Mouse (Mus musculus): Measurements from ENCODE around the gene Gpr85. TPM values are rescaled to one million over a fixed set of nuclear protein-coding genes. Genes with fewer than 3 reads are reported as not detected.
"Not testable (repeated sequence)": the region's sequence is repeated elsewhere in the genome, so short reads cannot be mapped to it uniquely, and the experiment has no call there.

Gpr85 gene
- polyA plus RNA-seq, 1 experiment from 2014 or later: 0.11 TPM

- Histone ChIP-seq H3K9me3 (ENCODE audit: low read length) (no peaks in the 10 kb centered on the region), H3K4me1 (ENCODE audit: insufficient read depth) (peaks cover 8% of the 10 kb centered on the region), H3K36me3 (replicated peaks; ENCODE audit: insufficient read depth, low read length) (0 out of 2 replicates have a peak, but pooled peaks cover 3% of the 10 kb centered on the region), H3K27ac (ENCODE audit: low read depth) (peak within 1 kb of the TSS; percentile 93), H3K9ac (replicated peaks) (peak within 1 kb of the TSS; percentile 76), H3K4me3 (ENCODE audit: low read depth, low read length) (peak within 1 kb of the TSS; percentile 78), H3K4me2 (ENCODE audit: low read depth, low read length) (peak within 1 kb of the TSS; percentile 75), H3K27me3 (ENCODE audit: insufficient read depth, low read length) (no peaks in the 10 kb centered on the region)
- TF ChIP-seq EP300 (IDR thresholded peaks at IDR 0.05; ENCODE audit: low read depth) (peak; percentile 53; the same call in 1 of the 2 replicates), CTCF (IDR thresholded peaks at IDR 0.05; ENCODE audit: low read depth) (no peak)
- under 1% methylated on average over 19 of the region's 19 CpGs for WGBS (ENCODE audit: insufficient replicate concordance)
- DNase-seq (peak; percentile 90), ATAC-seq (peak; percentile 100)
These were observed 31.3 kb upstream of the Gpr85 start, which contains the start of gene 2610001J05Rik for GRCm38 (mm10) chr6:13870919-13871624. TSS of gene 2610001J05Rik (minus strand) at chr6:13871518.

- Histone ChIP-seq H3K36me3 (replicated peaks; ENCODE audit: insufficient read depth, low read length) (0 out of 2 replicates have a peak, but pooled peaks cover 3% of the 10 kb centered on the region), H3K9me3 (ENCODE audit: low read length) (no peaks in the 10 kb centered on the region), H3K4me3 (ENCODE audit: low read depth, low read length) (peak overlapping the region; percentile 78), H3K4me2 (ENCODE audit: low read depth, low read length) (peak overlapping the region; percentile 75), H3K27me3 (ENCODE audit: insufficient read depth, low read length) (no peaks in the 10 kb centered on the region), H3K4me1 (ENCODE audit: insufficient read depth) (peaks cover 8% of the 10 kb centered on the region), H3K27ac (ENCODE audit: low read depth) (no peak overlapping the region), H3K9ac (replicated peaks) (no peak overlapping the region)
- ATAC-seq (no peak), DNase-seq (peak; percentile 14)
- TF ChIP-seq EP300 (IDR thresholded peaks at IDR 0.05; ENCODE audit: low read depth) (no peak), CTCF (IDR thresholded peaks at IDR 0.05; ENCODE audit: low read depth) (no peak)
- 58% methylated on average over 12 of the region's 12 CpGs for WGBS (ENCODE audit: insufficient replicate concordance)
These were observed 30.6 kb upstream of the Gpr85 start for GRCm38 (mm10) chr6:13870289-13870741.

- Histone ChIP-seq H3K27me3 (ENCODE audit: insufficient read depth, low read length) (no peaks in the 10 kb centered on the region), H3K9ac (replicated peaks) (no peak overlapping the region), H3K4me3 (ENCODE audit: low read depth, low read length) (no peak overlapping the region), H3K36me3 (replicated peaks; ENCODE audit: insufficient read depth, low read length) (no peaks in the 10 kb centered on the region), H3K9me3 (ENCODE audit: low read length) (no peaks in the 10 kb centered on the region), H3K27ac (ENCODE audit: low read depth) (no peak overlapping the region), H3K4me2 (ENCODE audit: low read depth, low read length) (no peak overlapping the region), H3K4me1 (ENCODE audit: insufficient read depth) (no peaks in the 10 kb centered on the region)
- no peak for DNase-seq
- no peak for TF ChIP-seq EP300 (IDR thresholded peaks at IDR 0.05; ENCODE audit: low read depth)
- 73% methylated on average over 1 of the region's 1 CpGs for WGBS (ENCODE audit: insufficient replicate concordance)
- no peak for ATAC-seq
These were observed 20.9 kb upstream of the Gpr85 start for GRCm38 (mm10) chr6:13860596-13860995.

GRCm38 (mm10) chr6:13859877-13860585 is 20.3 kb upstream of the Gpr85 start:
- no peak for TF ChIP-seq EP300 (IDR thresholded peaks at IDR 0.05; ENCODE audit: low read depth)
- no peak for TF ChIP-seq CTCF (IDR thresholded peaks at IDR 0.05; ENCODE audit: low read depth)
- Histone ChIP-seq H3K27ac (ENCODE audit: low read depth) (no peak overlapping the region), H3K36me3 (replicated peaks; ENCODE audit: insufficient read depth, low read length) (no peaks in the 10 kb centered on the region), H3K4me1 (ENCODE audit: insufficient read depth) (no peaks in the 10 kb centered on the region), H3K4me2 (ENCODE audit: low read depth, low read length) (no peak overlapping the region), H3K9ac (replicated peaks) (no peak overlapping the region), H3K9me3 (ENCODE audit: low read length) (no peaks in the 10 kb centered on the region), H3K4me3 (ENCODE audit: low read depth, low read length) (no peak overlapping the region), H3K27me3 (ENCODE audit: insufficient read depth, low read length) (no peaks in the 10 kb centered on the region)
- 62% methylated on average over 6 of the region's 6 CpGs for WGBS (ENCODE audit: insufficient replicate concordance)
- no peak for DNase-seq
- ATAC-seq: no peak

GRCm38 (mm10) chr6:13854230-13854629 is 14.5 kb upstream of the Gpr85 start:
- no peak overlapping the region for H3K4me3 ChIP-seq (ENCODE audit: low read depth, low read length)
- DNase-seq (no peak), ATAC-seq (no peak)
- no peaks in the 10 kb centered on the region for H3K36me3 ChIP-seq (replicated peaks; ENCODE audit: insufficient read depth, low read length)
- TF ChIP-seq CTCF (IDR thresholded peaks at IDR 0.05; ENCODE audit: low read depth) (no peak), EP300 (IDR thresholded peaks at IDR 0.05; ENCODE audit: low read depth) (no peak)
- WGBS (ENCODE audit: insufficient replicate concordance): 42% methylated on average over 10 of the region's 11 CpGs
- no peak overlapping the region for H3K4me2 ChIP-seq (ENCODE audit: low read depth, low read length)
- no peak overlapping the region for H3K9ac ChIP-seq (replicated peaks)
- no peaks in the 10 kb centered on the region for H3K27me3 ChIP-seq (ENCODE audit: insufficient read depth, low read length)
- no peaks in the 10 kb centered on the region for H3K9me3 ChIP-seq (ENCODE audit: low read length)
- no peak overlapping the region for H3K27ac ChIP-seq (ENCODE audit: low read depth)
- no peaks in the 10 kb centered on the region for H3K4me1 ChIP-seq (ENCODE audit: insufficient read depth)

DNA sequence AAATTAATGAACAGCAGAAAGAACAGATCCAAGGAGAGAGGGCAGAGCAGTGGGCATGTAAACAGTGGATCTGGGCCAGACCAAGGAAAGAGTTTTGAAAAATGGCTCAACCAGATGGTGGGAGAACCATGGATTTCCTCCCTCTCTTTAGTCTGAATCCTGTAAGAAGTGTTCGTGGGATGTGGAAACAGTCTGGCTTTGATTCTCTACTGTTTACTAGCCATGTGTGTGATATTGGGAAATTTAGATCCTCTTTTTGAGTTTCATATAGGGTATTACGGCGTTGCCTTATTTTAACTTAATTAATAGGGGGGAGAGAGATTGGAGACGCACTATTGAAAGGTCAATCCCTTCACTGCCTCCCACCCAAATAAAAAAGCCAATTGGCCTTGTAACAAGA is 13.5 kb upstream of the Gpr85 start:
- Histone ChIP-seq H3K9ac (replicated peaks) (no peak overlapping the region), H3K4me1 (ENCODE audit: insufficient read depth) (no peaks in the 10 kb centered on the region), H3K4me3 (ENCODE audit: low read depth, low read length) (no peak overlapping the region), H3K9me3 (ENCODE audit: low read length) (no peaks in the 10 kb centered on the region), H3K27me3 (ENCODE audit: insufficient read depth, low read length) (no peaks in the 10 kb centered on the region), H3K4me2 (ENCODE audit: low read depth, low read length) (no peak overlapping the region), H3K27ac (ENCODE audit: low read depth) (no peak overlapping the region), H3K36me3 (replicated peaks; ENCODE audit: insufficient read depth, low read length) (no peaks in the 10 kb centered on the region)
- TF ChIP-seq EP300 (IDR thresholded peaks at IDR 0.05; ENCODE audit: low read depth) (no peak), CTCF (IDR thresholded peaks at IDR 0.05; ENCODE audit: low read depth) (no peak)
- WGBS (ENCODE audit: insufficient replicate concordance): 78% methylated on average over 4 of the region's 4 CpGs
- DNase-seq (no peak), ATAC-seq (no peak)

- not testable (repeated sequence) for H3K27ac ChIP-seq (ENCODE audit: low read depth); H3K4me3 ChIP-seq (ENCODE audit: low read depth, low read length); H3K9me3 ChIP-seq (ENCODE audit: low read length); H3K9ac ChIP-seq (replicated peaks); H3K27me3 ChIP-seq (ENCODE audit: insufficient read depth, low read length); H3K36me3 ChIP-seq (replicated peaks; ENCODE audit: insufficient read depth, low read length); DNase-seq; ATAC-seq; H3K4me2 ChIP-seq (ENCODE audit: low read depth, low read length); H3K4me1 ChIP-seq (ENCODE audit: insufficient read depth)
- WGBS (ENCODE audit: insufficient replicate concordance): 72% methylated on average over 1 of the region's 1 CpGs
These were observed 6.3 kb upstream of the Gpr85 start for GRCm38 (mm10) chr6:13846031-13846430.
